Mouse (Mus musculus): Measurements from ENCODE around the gene Zdhhc9. TPM values are rescaled to one million over a fixed set of nuclear protein-coding genes. Genes with fewer than 3 reads are reported as not detected.

Gene Zdhhc9
- polyA plus RNA-seq, 1 experiment from 2014 or later = 7.1 TPM

- ATAC-seq (ENCODE audit: low FRiP score) (no peak), DNase-seq (ENCODE audit: low spot score) (peak; percentile 73)
- WGBS = 22% methylated on average over 17 of the region's 17 CpGs
- no peak overlapping the region for H3K4me2 ChIP-seq (replicated peaks; ENCODE audit: low read depth, low read length)
- H3K4me1 ChIP-seq (replicated peaks; ENCODE audit: control insufficient read depth, insufficient read depth, low read length) = no peaks in the 10 kb centered on the region
- no peaks in the 10 kb centered on the region; the same call in 1 of the 2 replicates for H3K9me3 ChIP-seq (ENCODE audit: control insufficient read depth, low read length)
- no peak overlapping the region for H3K27ac ChIP-seq (ENCODE audit: low read depth, low read length)
- H3K9ac ChIP-seq (ENCODE audit: low read depth, low read length) = no peak overlapping the region
- H3K27me3 ChIP-seq (ENCODE audit: control insufficient read depth, insufficient read depth, low read length) = no peaks in the 10 kb centered on the region
- H3K36me3 ChIP-seq (ENCODE audit: control insufficient read depth, insufficient read depth, low read length) = no peaks in the 10 kb centered on the region
- H3K4me3 ChIP-seq (ENCODE audit: low read depth, low read length) = no peak overlapping the region
Measured at GRCm38 (mm10) chrX:48124132-48125071, 84.3 kb downstream of the Zdhhc9 start.

Other genes starting within 250 kb of the Zdhhc9 start
- gene Apln, start 174.0 kb downstream of the Zdhhc9 start, polyA plus RNA-seq (2014; fragmentation: Nextera tagmentation; extraction: Ambion mirVana) = 1.5 and 2.4 TPM in 2 replicates
- gene Xpnpep2, start 100.2 kb downstream of the Zdhhc9 start, polyA plus RNA-seq (2014; fragmentation: Nextera tagmentation; extraction: Ambion mirVana) = 2.2 and 2.5 TPM in 2 replicates
- gene Sash3, start 62.4 kb downstream of the Zdhhc9 start, polyA plus RNA-seq (2014; fragmentation: Nextera tagmentation; extraction: Ambion mirVana) = 1.4 and 1.5 TPM in 2 replicates
- 20.3 and 23.4 TPM in 2 replicates for gene Utp14a, start 48.0 kb upstream of the Zdhhc9 start, polyA plus RNA-seq (2014; fragmentation: Nextera tagmentation; extraction: Ambion mirVana)
- gene Bcorl1, start 132.5 kb upstream of the Zdhhc9 start, polyA plus RNA-seq (2014; fragmentation: Nextera tagmentation; extraction: Ambion mirVana) = 5.6 and 8.2 TPM in 2 replicates

Measured in hindbrain, embryonic 11.5 days (tissue).